Mouse (Mus musculus) common myeloid progenitor, adult 5-6 weeks (primary cell): ENCODE results near the gene Gm37240. TPM values are rescaled to one million over a fixed set of nuclear protein-coding genes. Genes with fewer than 3 reads are reported as not detected.

Source experiments
- ATAC-seq: replicated peaks from 2 replicates; pipeline ENCODE4 v1.8.0; 2016; ENCODE audit warnings: low read depth, mild to moderate bottlenecking, moderate TSS enrichment, inconsistent platforms; ENCODE audit not compliant: poor library complexity, severe bottlenecking
- total RNA-seq: library from RNA; stranded (forward); fragments of 200-1000, 187-1606 nt; gene quantifications from 2 replicates; pipeline ENCODE4 v1.2.3, GENCODE M21; 2017

Gm37240 gene
- total RNA-seq, 1 experiment from 2014 or later = not detected

DNA sequence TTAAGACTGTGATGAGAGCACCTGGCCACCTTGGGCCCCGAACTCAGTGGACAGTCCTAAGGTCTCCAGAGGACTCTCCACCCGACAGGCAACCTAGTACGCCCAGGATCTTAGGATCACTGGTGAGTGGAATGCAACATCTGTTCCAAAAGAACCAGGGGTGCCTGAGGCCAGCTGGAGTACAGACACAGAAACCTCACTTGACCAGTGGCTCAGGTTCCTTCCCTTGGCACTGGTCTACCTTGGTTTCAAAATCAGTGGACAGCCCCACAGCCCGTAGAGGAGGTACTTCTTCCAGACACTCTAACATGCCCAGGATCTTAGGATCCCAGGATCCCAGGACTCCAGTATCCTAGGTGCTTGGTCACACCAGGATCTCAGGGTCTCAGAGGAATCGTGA, 632.8 kb downstream of the Gm37240 start:
- ATAC-seq = no peak

DNA sequence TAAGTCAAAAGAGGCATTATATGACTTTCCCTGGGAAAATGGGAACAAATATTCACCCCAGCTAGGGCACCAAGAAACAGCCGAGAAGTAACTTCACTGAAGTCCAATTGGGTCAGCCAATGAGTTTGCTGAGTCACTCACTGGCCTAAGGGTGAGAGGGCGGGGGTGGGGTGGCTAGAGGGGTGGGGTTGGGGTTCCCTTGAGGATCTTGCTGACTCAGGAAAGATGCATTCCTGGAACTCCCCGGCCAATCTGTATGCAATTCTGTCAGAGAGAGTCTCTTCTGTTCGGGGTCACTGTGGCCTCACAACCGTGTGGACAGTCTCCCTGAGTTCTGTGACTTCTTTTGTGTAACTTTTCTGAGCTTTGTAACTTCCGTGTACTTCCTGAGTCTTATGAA, 635.7 kb downstream of the Gm37240 start:
- ATAC-seq = no peak

DNA sequence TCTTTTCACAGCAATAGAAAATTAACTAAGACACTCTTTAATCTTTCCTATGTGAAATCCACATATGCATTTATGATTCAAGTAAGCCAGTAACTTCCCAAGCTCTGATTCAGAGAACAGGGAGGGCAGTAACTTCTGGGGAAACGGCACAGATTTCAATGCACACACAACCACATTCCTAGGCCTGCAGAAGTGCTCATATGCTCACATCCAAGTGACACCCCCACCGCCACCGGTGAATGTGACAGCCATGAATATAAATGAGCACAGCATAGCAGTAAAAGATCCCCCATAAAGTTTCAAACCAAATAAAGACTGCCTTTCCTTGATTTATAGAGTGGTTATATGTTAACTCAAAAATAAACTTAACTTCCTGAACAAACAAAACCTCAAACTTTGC, 641.2 kb downstream of the Gm37240 start:
- ATAC-seq = no peak

DNA sequence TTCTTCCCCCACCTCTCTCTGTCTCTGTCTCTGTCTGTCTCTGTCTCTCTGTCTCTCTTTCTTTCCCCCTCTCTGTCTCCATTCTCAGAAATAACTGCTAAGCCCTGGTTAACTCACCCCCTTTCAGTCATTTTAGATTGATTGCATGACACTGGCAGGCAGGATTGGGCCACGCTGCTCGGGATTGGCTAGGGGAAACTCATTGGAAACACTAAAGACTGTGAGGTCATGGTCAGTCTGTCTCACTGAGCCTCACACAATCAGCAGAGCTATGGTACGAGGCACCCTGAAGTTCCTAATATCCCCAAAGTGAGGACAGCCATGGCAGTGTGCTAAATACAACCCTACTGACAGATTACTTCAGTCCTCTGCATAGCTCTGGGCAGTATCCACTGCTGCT, 650.8 kb downstream of the Gm37240 start:
- no peak for ATAC-seq

DNA sequence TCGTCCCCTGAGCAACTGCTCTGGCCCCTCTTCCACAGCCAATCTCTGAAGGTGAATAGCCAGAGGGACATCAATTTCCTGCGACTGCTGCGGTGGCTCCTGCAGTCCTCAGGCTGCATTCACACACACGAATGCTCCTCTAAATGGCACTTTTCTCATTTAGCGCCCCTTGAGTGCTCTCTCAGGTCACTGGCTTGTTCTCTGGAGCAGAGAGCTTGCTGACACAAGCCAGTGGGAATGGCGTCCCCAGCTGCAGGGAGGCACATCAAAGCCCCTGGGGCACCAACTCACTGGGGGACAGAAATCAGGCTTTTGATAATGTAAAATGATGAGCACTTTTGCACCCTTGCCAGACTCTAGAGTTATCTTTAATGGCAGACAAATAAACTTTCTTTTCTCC, 654.5 kb downstream of the Gm37240 start:
- no peak for ATAC-seq

DNA sequence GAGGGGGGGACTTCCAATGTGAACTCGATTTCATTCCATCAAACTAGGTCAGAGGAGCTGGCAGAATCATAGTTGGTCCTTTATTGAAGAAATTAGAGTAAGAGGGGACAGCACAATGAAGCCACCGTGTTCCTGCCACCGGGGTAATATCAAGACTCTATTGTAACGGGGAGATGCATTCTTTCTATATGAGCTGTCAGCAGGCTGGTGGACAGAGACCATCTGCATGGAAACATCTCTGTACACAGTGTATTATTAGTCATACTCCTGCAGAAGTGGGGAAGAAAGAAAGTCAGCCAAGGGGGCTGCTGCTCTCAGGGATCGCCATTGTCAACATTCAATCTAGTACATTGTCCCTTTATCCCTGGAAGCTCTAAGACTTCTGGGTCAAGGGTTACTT, 665.3 kb downstream of the Gm37240 start:
- ATAC-seq = no peak

DNA sequence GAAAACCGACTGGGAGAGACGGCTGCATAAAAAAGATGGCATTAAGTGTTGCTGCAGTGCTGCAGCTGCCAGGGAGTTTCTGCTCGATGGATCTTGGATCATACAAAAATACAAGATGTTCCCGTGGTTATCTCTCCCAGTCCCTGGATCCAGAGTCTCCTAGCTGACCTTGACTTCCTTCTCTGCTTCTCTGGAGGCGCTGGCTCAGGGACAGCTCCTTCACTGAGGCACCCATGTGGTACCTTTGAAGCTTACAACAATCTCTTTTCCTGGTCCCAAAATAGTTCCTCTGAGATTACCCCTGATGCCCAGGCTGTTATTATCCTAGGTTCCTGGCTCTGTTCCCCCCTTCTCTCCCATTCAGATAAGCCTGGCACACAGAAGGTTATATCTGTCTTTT, 672.4 kb downstream of the Gm37240 start:
- ATAC-seq = no peak

DNA sequence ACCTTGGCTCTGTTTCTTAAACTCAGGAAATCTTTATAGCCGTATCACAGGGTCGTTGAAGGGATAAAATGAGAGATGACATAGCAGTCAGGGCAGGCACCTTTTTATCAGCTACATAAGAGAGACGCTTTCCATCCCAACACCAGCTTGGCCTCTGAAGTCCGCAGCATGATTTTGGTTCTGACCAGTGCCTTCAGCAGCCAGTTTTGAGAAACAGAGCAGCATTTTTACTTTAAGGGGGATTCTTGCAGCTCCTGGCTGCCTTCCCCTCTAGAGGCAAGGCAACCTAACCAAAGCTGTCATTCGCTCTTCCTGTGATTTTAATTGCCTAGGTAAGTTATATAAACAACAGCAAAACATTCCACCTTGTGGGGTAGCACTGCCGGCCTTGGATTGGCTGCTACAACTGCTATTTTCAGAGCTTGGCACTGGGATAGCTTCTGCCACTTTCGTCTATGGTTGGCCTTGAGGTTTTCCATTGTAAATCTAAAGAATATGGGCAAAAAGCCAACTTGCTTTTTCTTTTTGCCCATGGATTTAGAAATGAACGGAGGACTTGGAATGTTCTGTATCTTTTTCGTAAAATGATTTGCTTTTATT, 674.5 kb downstream of the Gm37240 start:
- no peak for ATAC-seq

DNA sequence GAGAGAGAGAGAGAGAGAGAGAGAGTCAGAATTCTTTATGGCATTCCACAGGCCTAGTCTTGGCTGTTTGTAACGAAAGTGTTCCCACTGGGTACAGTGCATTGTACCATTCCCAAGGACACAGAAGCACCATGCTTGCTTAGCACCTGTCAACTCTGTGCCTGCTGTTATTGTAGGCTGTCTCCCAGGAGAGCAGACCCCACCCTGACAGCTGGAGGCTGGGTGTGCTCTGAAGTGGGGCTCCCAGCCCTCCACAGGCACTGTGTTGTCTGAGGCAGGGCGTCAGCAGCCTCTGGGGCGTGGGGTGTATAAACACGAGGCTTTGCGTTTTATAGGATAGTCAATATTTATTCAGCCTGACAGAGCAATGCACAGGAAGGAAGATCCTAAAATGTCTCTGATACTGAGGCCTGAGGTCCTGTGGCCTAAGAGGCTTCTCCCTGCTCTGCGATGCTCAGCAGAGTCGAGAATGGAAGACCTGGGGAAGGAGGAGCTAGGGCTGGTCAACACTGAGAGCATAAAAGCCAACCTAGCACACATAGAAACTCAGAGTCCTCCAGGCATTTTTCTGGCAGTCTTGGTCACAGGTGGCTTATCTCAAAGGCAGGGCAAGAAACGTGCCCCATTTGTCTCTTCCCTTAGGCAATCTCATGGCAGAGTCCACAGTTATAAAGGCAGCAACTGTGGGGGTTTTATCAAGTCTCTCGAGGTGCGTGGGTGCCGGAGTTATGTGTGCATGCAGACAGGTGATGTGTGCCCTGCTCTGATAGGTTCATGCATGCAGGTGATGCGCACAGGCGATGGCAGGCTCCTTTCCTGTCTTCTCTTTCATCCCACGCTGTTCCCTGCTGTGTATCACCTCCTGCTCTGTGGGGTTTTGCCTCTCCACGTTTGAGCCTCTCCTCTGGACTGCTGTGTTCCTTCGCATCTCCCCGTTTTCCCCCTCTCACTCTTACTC, 677.2 kb downstream of the Gm37240 start:
- ATAC-seq = no peak

DNA sequence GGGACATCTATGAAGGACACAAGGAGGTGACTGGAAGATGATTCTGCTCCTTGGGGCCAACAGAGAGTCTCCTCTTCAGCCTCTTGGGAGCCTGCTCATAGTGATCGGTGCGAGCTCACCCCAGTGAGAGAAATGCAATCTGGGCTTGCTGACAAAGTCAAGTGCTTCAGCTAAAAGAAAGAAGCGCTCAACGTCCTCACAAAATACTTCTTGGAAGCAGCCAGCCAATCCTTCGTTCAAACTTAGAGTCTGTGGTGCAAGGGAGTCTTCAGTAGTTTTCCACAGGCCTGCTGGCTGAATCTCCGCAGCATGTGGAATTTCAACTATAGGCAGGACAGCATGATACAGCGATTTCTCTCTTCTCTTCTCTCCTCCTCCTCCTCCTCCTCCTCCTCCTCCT, 680.8 kb downstream of the Gm37240 start:
- ATAC-seq = no peak

DNA sequence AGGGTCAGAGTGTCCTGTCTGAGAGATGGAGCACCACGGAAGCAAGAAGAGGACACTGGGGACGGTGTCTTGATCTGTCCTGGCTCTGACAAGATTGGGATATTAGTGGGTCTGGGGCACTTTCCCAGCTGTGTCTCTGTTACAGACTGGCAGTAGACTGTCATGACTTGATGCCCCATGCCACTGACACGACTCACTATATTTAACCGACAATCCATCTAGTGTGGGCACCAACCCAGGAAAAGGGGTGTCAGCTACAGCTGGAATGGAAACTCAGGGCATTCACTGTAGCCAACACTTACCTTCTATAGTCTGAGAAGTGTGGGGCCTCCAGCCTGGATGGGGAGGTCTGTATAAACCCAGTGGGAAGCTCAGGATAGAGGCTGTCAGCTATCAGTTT, 681.4 kb downstream of the Gm37240 start:
- no peak for ATAC-seq

DNA sequence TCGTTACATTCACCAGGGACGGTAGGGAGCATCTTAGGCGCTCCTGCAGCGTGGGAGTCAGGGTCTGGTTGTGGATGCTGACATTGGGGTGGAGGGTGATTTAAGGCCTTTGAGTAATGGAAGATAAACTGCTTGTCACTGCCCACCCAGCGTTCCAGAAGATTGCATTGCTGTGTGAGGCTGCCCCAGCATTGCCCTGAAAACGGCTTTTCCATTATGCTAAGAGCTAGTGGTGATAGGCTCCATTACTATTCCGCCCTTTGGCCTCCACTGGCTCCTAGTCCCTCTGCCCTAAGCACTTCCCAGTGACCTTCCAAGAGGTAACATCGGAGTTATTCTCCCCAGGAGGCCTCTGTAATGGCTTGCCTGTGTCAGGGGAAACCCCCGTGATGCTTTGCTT, 683.7 kb downstream of the Gm37240 start:
- no peak for ATAC-seq

DNA sequence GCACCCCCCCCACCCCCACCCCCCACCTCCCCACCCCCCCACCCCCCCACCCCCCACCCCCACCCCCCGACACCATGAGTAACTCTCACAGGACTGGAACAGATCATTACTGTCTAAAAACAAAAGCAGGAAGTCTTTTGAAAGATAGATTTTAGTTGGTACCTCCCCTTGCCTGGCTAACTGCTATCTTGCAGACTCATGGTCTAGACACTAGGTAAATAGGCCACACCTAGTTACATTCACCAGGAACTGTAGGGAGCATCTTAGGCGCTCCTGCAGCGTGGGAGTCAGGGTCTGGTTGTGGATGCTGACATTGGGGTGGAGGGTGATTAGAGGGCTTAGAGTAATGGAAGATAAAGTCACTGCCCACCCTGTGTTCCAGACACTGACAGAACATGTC, 684.6 kb downstream of the Gm37240 start:
- ATAC-seq = 0 out of 2 replicates have a peak, but pooled peaks have one; percentile 47

DNA sequence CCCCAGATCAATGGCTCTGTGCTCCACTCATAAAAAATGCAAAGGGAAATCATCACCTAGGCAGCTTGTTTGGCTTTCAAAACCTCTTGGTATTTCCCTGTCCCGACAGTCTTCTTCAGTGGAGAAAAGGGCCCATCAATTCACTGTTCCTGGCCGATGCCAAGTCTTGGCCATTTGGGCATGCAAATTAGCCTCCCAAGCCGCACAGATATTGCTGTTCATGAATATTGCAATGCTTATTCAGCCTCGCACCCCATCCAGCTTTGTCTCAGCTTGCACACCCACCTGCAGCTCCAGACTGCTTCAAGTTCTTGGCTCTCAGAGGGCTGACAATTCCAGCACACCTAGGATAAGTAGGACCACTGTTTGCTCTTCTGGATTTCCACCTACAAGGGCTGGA, 685.5 kb downstream of the Gm37240 start:
- no peak for ATAC-seq

DNA sequence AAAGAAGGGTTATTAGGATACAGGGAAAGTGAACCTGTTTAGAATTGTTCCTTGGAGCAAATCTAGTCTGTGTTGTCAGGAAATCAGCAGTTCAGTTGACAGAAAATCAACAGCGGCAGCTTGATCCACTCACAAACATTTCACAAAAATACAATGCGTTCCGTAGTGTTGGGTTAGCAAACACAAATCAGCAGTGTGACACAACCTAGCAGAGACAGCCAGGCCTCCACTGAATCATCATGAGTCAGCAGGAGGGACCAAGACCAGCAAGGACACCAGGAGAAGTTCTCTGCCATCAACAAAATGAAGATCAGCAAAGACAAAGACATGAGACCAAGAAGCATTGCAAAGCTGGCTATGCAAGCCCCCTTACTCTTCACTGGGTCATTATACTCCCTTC, 688.8 kb downstream of the Gm37240 start:
- no peak for ATAC-seq

DNA sequence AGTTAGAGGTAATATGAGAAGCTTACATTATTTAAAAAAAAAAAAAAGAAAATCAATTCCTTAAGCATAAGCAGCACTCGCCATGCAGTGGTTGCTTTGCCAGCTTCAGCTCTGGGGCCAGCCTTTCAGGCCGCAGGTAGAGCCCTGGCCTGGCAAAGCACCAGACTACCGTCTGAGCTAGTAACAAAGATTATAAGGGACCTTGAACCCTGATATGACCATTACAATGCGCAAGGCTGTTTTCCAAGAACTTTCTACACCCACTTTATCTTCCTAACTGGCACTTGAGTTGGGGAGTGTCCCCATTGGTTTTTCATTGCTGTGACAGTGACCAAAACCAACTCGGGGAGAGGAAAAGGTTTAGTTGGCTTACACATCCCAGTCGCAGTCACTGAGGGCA, 690.2 kb downstream of the Gm37240 start:
- ATAC-seq = no peak

DNA sequence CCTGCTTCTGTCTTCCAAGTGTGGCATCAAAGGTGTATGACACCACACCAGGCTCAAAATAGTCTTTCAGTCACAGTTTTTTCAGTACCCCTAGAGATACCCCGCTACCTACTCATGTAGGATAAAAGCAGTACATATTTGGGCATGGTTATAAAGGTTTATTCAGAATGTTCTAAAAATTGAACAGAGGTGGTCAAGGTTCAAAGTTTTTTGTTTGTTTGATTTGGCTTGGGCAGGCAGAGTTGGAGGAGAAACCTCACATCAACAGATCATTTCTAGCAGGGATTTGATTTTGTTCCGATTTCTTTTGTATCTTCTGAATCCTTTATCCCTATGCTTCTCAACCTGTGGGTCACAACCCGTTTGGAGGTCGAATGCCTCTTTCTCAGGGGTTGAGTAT, 690.7 kb downstream of the Gm37240 start:
- ATAC-seq = no peak

DNA sequence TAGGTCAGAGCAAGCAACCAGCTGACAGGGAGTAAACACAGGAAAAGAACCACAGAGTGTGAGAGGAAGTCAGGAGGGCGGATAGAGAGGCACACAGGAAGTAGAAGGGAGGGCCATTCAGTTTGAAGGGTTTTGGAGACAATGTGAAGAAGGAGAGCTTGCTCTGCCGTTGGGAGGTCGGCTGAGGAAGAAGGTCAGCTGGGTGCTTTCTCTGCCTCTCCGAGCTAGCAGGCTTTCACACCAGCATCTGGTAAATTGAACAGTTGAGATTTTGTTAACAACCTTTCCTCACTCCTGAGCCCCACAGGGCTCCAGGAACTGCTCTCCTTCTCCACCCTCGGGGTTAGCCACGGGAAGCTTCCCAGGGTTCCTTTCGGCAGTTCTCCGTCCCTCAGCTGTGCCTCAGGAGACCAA, 692.2 kb downstream of the Gm37240 start:
- ATAC-seq = peak; percentile 91

DNA sequence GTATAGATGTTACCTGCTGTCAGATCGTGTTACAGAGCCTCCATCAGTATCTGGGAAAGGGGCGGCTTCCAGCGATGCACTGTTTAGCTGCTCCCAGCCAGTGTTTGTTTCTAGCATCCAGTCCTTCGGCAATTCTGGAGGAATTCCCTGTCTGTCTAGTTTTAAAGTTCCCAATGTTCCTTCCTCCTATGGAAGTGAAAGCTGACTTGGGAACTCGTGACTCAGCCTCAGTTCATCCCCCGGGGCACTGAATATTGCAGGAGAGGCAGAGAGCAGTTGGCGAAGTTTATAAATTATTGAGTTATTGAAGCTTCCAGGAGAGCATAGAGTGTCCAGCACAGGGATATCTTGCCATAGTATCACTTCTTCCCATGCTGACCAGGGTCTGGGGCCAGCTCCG, 697.5 kb downstream of the Gm37240 start:
- no peak for ATAC-seq

DNA sequence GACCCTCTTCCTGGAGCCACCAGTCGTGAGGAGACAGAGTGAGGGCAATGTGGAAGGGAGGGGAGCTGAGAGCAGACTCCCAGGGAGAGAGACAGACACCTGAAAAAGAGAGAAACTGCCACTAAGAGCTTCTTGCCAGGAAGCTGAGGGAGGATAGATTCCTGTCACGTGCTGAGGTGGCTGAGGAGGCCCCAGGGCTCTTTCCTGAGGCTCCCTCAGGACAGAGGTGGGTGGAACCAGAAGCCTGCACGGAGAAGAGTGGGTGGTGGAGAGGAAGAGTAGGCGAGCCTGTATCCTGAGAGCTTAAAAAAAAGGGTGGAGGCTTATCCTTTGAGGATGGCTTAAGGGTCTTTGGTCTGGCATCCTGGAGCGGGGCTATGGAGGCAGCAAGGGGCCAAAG, 699.0 kb downstream of the Gm37240 start:
- peak; percentile 60 for ATAC-seq

DNA sequence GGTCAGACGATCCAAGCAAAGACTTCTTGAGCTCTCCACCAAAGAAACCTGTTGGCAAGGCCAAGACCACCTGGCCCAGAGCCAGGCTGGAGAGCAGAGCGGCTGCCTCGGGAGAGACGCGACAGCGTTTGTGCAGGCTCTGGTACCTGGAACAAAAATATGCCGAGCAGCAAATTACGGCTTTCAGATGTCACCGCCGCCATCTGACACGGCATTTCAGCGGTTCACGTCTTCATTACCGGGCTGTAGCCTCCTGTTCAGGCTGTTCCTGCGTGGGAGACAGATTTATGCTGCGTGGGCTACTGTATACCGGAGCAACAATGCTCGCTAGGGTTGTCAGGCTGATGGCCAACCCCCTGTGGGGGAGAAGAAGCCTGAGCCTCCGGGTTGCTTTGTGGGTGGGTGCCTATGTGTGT, 700.6 kb downstream of the Gm37240 start:
- ATAC-seq = no peak

DNA sequence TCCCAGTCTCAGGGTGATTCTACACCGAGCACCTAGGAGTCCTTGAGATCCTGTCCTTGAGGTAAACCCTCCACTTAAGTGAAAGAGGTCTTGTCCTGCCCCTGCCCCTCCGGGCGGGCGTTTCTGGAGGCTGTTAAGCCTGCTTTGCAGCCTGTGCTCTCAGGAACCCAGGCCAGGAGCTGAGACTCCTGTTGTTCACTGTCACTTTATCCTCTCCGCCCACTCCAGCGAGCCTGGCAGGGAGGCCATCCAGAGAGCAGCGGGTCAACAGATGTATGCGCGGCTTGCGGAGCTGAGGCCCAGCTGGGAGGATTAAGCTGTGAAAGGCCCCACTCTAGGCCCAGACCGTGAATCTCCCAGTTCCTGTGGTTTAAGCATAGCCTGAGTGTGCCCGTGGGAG, 701.5 kb downstream of the Gm37240 start:
- ATAC-seq = no peak
